Mouse (Mus musculus): ENCODE results near the gene Svop. TPM values are rescaled to one million over a fixed set of nuclear protein-coding genes. Genes with fewer than 3 reads are reported as not detected.

Svop gene
- polyA plus RNA-seq, 1 experiment: not detected

DNA sequence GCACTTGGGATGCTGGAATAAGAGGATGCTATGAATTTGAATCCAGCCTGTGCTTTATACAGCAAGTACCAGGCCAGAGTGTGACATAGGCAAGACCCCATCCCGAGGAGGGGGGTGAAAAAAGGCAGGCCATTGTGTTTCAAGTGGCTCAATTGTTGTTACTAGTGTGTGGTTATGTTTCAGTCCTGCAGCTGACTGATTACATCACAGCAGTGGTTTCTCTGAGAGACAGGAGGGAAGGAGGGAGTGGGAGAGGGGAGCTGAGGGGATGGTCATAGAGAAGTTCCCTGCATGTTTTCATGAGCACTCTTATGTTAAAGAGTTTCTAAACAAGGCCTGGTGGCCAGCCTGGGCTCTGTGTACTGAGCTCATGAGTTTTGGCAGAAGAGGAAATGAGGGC lies 11.4 kb upstream of the Svop start:
- WGBS: 41% methylated on average over 1 of the region's 1 CpGs
- TF ChIP-seq POLR2A (IDR thresholded peaks at IDR 0.05; ENCODE audit: low read depth, low read length): no peak
- TF ChIP-seq CTCF (IDR thresholded peaks at IDR 0.05; ENCODE audit: extremely low read depth, insufficient read depth, insufficient read length, insufficient replicate concordance): no peak
- no peak overlapping the region for H3K27ac ChIP-seq (ENCODE audit: insufficient read depth, low read length)
- no peak for DNase-seq (ENCODE audit: low read depth in 1 of 2, low spot score in 2 of 2)
- H3K27me3 ChIP-seq (ENCODE audit: control insufficient read depth, insufficient read depth, low read length): no peaks in the 10 kb centered on the region
- no peak overlapping the region for H3K4me3 ChIP-seq (ENCODE audit: extremely low read depth, insufficient read depth, insufficient read length)
- H3K36me3 ChIP-seq (ENCODE audit: control insufficient read depth, insufficient read depth, low read length): peaks cover 15% of the 10 kb centered on the region
- peaks cover 6% of the 10 kb centered on the region; the same call in 1 of the 2 replicates for H3K4me1 ChIP-seq (ENCODE audit: control insufficient read depth, insufficient read depth, insufficient read length)

DNA sequence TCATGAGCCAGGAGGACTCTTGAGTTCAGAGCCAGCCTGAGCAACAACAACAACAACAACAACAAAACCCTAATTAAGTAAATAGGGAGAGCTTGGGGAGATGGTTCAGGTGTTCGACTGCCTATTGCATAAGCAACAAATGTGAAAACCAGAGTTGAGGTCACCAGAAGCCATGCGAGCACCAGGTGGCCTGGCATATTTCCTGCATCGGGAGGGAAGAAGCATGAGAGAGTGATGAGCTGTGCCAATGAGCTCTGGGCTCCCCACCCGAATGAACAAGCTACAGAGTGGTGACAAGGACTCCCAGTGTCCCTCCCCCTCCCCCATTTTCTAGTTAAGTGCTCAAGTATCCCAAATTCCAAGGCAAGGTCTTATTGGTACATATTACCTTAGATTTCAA lies 10.5 kb upstream of the Svop start:
- H3K27ac ChIP-seq (ENCODE audit: insufficient read depth, low read length): no peak overlapping the region
- H3K4me1 ChIP-seq (ENCODE audit: control insufficient read depth, insufficient read depth, insufficient read length): peaks cover 6% of the 10 kb centered on the region; the same call in 1 of the 2 replicates
- TF ChIP-seq CTCF (IDR thresholded peaks at IDR 0.05; ENCODE audit: extremely low read depth, insufficient read depth, insufficient read length, insufficient replicate concordance): no peak
- TF ChIP-seq POLR2A (IDR thresholded peaks at IDR 0.05; ENCODE audit: low read depth, low read length): no peak
- no peak for DNase-seq (ENCODE audit: low read depth in 1 of 2, low spot score in 2 of 2)
- peaks cover 13% of the 10 kb centered on the region for H3K36me3 ChIP-seq (ENCODE audit: control insufficient read depth, insufficient read depth, low read length)
- WGBS: 89% methylated on average over 4 of the region's 4 CpGs
- no peak overlapping the region for H3K4me3 ChIP-seq (ENCODE audit: extremely low read depth, insufficient read depth, insufficient read length)
- no peaks in the 10 kb centered on the region for H3K27me3 ChIP-seq (ENCODE audit: control insufficient read depth, insufficient read depth, low read length)

DNA sequence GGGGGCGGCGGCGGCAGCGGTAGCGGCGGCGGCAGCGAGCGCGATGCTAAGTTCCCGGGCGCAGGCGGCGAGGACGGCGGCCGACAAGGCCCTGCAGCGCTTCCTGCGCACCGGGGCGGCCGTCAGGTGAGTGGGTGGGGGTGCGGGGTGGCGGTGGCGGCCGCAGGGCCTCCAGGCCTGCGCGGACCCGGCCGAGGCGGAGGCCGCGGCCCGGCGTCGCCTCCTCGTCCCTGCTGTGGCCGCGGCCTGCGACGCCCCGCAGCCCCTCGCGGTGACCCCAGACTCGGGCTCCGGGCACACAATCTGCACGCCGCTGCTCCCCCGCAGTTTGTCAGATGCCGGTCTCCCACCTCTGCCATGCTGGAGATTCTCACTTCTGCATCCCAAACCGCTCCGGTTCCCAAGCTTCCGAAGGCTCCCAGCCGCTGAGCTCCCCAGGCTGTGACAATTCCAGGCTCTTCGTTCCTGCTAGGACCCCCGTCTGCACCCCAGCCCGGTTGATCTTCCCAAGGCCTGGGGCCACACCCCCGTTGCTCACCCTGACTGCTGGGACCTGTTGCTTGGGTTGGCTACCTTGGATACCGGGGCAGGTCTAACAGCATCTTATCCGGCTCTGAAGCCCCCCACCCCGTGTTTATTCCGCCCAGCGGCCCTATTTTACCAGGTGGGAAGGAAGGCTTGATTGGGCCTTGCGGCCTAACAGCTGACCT lies 9.2 kb upstream of the Svop start:
- TF ChIP-seq POLR2A (IDR thresholded peaks at IDR 0.05; ENCODE audit: low read depth, low read length) (no peak), CTCF (IDR thresholded peaks at IDR 0.05; ENCODE audit: extremely low read depth, insufficient read depth, insufficient read length, insufficient replicate concordance) (no peak)
- WGBS: 5% methylated on average over 62 of the region's 64 CpGs
- DNase-seq (ENCODE audit: low read depth in 1 of 2, low spot score in 2 of 2): no peak
- Histone ChIP-seq H3K4me1 (ENCODE audit: control insufficient read depth, insufficient read depth, insufficient read length) (peaks cover 6% of the 10 kb centered on the region; the same call in 1 of the 2 replicates), H3K27ac (ENCODE audit: insufficient read depth, low read length) (no peak overlapping the region), H3K36me3 (ENCODE audit: control insufficient read depth, insufficient read depth, low read length) (peaks cover 4% of the 10 kb centered on the region; the same call in 1 of the 2 replicates), H3K27me3 (ENCODE audit: control insufficient read depth, insufficient read depth, low read length) (no peaks in the 10 kb centered on the region), H3K4me3 (ENCODE audit: extremely low read depth, insufficient read depth, insufficient read length) (peak overlapping the region; percentile 59)

DNA sequence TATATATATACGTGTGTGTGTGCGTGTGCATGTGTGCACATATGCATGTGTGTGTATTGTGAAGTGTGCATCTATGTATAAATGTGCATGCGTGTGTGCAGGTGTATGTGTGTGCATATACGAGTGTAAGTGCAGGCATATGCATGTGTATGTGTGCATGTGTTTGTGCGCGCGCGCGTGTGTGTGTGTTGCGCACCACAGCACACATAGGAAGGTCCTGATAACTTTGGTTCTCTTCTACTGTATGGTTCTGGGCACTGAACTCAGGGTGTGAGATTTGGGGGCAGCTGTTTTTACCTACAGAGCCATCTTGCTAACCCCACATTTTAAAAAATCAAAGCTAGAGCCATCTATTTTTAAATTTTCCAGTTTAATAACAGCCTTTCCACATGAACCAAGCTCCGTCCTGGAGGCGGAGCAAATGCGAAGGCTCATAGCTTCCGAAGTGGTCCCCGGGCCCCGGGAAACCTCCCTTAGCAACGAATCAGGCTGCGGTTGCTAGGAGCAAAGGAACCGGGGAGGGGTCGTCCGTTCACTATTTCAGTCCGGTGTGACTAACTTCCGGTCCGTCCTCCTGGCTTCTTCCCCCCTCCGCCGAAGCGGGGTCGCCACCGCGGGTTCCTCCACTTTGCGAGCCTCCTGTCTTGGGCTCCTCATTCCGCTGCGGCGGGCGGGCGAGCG lies 8.5 kb upstream of the Svop start:
- Histone ChIP-seq H3K36me3 (ENCODE audit: control insufficient read depth, insufficient read depth, low read length) (peaks cover 4% of the 10 kb centered on the region; the same call in 1 of the 2 replicates), H3K27me3 (ENCODE audit: control insufficient read depth, insufficient read depth, low read length) (no peaks in the 10 kb centered on the region), H3K4me3 (ENCODE audit: extremely low read depth, insufficient read depth, insufficient read length) (peak overlapping the region; percentile 59), H3K4me1 (ENCODE audit: control insufficient read depth, insufficient read depth, insufficient read length) (peaks cover 6% of the 10 kb centered on the region; the same call in 1 of the 2 replicates), H3K27ac (ENCODE audit: insufficient read depth, low read length) (no peak overlapping the region)
- DNase-seq (ENCODE audit: low read depth in 1 of 2, low spot score in 2 of 2): peak; percentile 74 to 75
- TF ChIP-seq POLR2A (IDR thresholded peaks at IDR 0.05; ENCODE audit: low read depth, low read length) (no peak), CTCF (IDR thresholded peaks at IDR 0.05; ENCODE audit: extremely low read depth, insufficient read depth, insufficient read length, insufficient replicate concordance) (no peak)
- 10% methylated on average over 37 of the region's 37 CpGs for WGBS

DNA sequence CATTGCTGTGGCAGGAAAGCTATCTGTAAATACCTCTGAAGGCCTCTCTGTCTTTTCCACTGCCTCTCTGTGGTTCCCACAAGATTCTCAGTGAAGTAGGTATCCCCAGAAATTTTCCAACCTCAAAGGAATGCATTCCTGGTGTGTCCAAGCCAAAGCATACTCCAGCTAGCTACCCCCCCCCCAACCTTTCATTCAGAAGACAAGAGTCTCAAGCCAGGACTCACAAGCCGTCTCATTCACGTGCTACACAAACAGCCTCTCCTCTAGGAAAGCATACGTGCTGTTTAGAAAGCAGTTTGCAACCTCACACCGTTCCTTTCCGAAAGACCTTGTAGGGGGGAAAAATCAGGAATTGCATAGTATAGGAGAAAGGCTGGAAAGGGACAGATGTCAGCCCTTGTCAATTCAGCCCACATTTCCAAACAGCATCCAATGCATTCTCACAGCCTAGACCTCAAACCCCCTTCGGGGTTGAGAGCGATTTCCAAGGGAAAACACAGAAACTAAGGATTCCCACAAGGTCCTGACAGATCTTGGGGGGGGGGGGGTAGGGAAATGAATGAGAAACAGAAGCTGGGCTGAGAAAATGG lies 853 bp downstream of the Svop start:
- no peak for DNase-seq (ENCODE audit: low read depth in 1 of 2, low spot score in 2 of 2)
- WGBS: 37% methylated on average over 7 of the region's 7 CpGs
- H3K4me3 ChIP-seq (ENCODE audit: extremely low read depth, insufficient read depth, insufficient read length): no peak overlapping the region
- H3K27ac ChIP-seq (ENCODE audit: insufficient read depth, low read length): no peak overlapping the region
- H3K4me1 ChIP-seq (ENCODE audit: control insufficient read depth, insufficient read depth, insufficient read length): no peaks in the 10 kb centered on the region
- peaks cover 2% of the 10 kb centered on the region; the same call in 1 of the 2 replicates for H3K27me3 ChIP-seq (ENCODE audit: control insufficient read depth, insufficient read depth, low read length)
- TF ChIP-seq POLR2A (IDR thresholded peaks at IDR 0.05; ENCODE audit: low read depth, low read length) (no peak), CTCF (IDR thresholded peaks at IDR 0.05; ENCODE audit: extremely low read depth, insufficient read depth, insufficient read length, insufficient replicate concordance) (no peak)
- no peaks in the 10 kb centered on the region for H3K36me3 ChIP-seq (ENCODE audit: control insufficient read depth, insufficient read depth, low read length)

DNA sequence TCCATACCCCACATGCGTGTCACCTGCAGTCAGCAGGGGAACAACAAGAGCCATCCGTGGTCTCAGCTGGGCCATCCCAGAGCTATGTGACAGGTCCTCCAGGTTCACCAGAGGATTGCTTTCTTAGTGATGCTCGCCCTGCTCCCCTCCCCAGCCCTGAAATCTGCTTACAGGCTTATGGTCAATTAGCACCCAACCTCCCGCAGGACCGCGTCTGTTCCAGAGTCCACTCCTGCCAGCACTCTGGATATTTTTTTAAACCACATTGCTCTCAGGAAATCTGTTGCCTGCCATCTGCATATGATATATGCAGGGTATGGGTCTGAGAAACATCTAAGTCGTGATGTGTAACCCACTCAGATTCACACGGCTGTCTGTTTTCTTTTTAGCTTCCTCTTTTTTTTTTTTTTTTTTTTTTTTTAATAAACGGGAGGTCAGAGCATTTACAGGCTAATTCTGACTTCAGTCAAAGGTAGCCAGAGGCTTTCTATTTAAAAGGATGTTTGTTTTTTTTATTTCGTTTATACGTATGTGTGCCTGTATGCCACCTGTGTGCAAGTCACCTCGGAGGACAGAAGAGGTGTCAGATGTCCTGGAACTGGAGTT lies 3.4 kb downstream of the Svop start:
- DNase-seq (ENCODE audit: low read depth in 1 of 2, low spot score in 2 of 2): no peak
- 49% methylated on average over 12 of the region's 12 CpGs for WGBS
- TF ChIP-seq POLR2A (IDR thresholded peaks at IDR 0.05; ENCODE audit: low read depth, low read length) (no peak), CTCF (IDR thresholded peaks at IDR 0.05; ENCODE audit: extremely low read depth, insufficient read depth, insufficient read length, insufficient replicate concordance) (no peak)
- Histone ChIP-seq H3K27me3 (ENCODE audit: control insufficient read depth, insufficient read depth, low read length) (peaks cover 2% of the 10 kb centered on the region; the same call in 1 of the 2 replicates), H3K36me3 (ENCODE audit: control insufficient read depth, insufficient read depth, low read length) (no peaks in the 10 kb centered on the region), H3K4me3 (ENCODE audit: extremely low read depth, insufficient read depth, insufficient read length) (no peak overlapping the region), H3K27ac (ENCODE audit: insufficient read depth, low read length) (no peak overlapping the region), H3K4me1 (ENCODE audit: control insufficient read depth, insufficient read depth, insufficient read length) (no peaks in the 10 kb centered on the region)
